Mouse (Mus musculus) hindbrain, embryonic 10.5 days (tissue): Measurements from ENCODE around the gene Dennd1a. TPM values are rescaled to one million over a fixed set of nuclear protein-coding genes. Genes with fewer than 3 reads are reported as not detected.

Source experiments
- DNase-seq: peaks from one replicate; pipeline ENCODE4 v3.0.0-alpha.2; 2017; ENCODE audit warnings: low spot score
- H3K27ac ChIP-seq: fragments of 300-500 bp; sonication (generic); 2 replicates; pipeline ENCODE4 v1.5.1; 2016; ENCODE audit warnings: mild to moderate bottlenecking, moderate library complexity
- H3K27me3 ChIP-seq: fragments of 300-500 bp; sonication (generic); 2 replicates; pipeline ENCODE4 v1.6.1; 2016; ENCODE audit warnings: mild to moderate bottlenecking; ENCODE audit not compliant: poor library complexity, insufficient read depth, severe bottlenecking
- H3K36me3 ChIP-seq: fragments of 300-500 bp; sonication (generic); 2 replicates; pipeline ENCODE4 v1.6.1; 2016; ENCODE audit warnings: mild to moderate bottlenecking, moderate library complexity
- H3K4me1 ChIP-seq: fragments of 300-500 bp; sonication (generic); replicated peaks from 2 replicates; pipeline ENCODE4 v1.6.1; 2016; ENCODE audit warnings: mild to moderate bottlenecking
- H3K4me3 ChIP-seq: fragments of 300-500 bp; sonication (generic); 2 replicates; pipeline ENCODE4 v1.5.1; 2016; ENCODE audit warnings: mild to moderate bottlenecking, moderate library complexity
- H3K9me3 ChIP-seq: fragments of 300-500 bp; sonication (generic); 2 replicates; pipeline ENCODE4 v1.6.1; 2016; ENCODE audit warnings: mild to moderate bottlenecking, moderate library complexity
- WGBS: fragments of 180-500 bp; shearing (Covaris S2); methylation state at CpG from one replicate; pipeline ENCODE4 v1.1.7; 2016; 5-methylcytosine and 5-hydroxymethylcytosine counted together
- polyA plus RNA-seq: library from polyadenylated mRNA; unstranded; fragments of >200 nt; fragmentation: Nextera tagmentation; extraction: Ambion mirVana; gene quantifications from 2 replicates; pipeline ENCODE4 v1.2.1, GENCODE M21; 2016

The Dennd1a gene
- polyA plus RNA-seq, 1 experiment from 2014 or later: 11.7 TPM

GRCm38 (mm10) chr2:37906261-37906660 is 380.9 kb downstream of the Dennd1a start:
- H3K27ac ChIP-seq: no peak overlapping the region
- H3K9me3 ChIP-seq: no peaks in the 10 kb centered on the region
- H3K36me3 ChIP-seq: no peaks in the 10 kb centered on the region
- no peak overlapping the region for H3K4me3 ChIP-seq
- no peak for DNase-seq
- no peaks in the 10 kb centered on the region; the same call in 1 of the 2 replicates for H3K27me3 ChIP-seq
- WGBS: 87% methylated on average over 2 of the region's 2 CpGs
- H3K4me1 ChIP-seq: peaks cover 21% of the 10 kb centered on the region

DNA sequence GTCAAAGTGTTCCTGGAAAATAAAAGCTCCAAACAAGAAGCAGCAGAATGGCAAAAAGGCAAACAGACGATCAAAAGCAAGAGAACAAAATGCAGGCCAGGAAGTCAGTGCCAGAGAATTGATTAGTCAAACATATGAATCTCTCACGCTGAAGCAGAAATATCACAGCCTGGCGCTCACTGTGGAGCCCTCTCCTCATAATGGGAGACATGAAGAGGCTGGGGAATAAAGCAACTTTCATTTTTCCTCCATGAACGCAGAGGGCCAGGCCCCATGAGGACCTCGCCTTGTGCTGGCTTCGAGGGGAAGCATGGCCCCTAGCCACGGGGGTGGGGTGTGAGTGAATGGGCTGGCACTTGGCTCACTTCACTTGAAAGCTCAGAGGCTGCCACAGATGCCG is 383.9 kb downstream of the Dennd1a start:
- Histone ChIP-seq H3K36me3 (no peaks in the 10 kb centered on the region), H3K27ac (no peak overlapping the region), H3K9me3 (no peaks in the 10 kb centered on the region), H3K27me3 (no peaks in the 10 kb centered on the region; the same call in 1 of the 2 replicates), H3K4me1 (peaks cover 10% of the 10 kb centered on the region), H3K4me3 (no peak overlapping the region)
- WGBS: 69% methylated on average over 8 of the region's 8 CpGs
- no peak for DNase-seq

- Histone ChIP-seq H3K4me3 (no peak overlapping the region), H3K27me3 (no peaks in the 10 kb centered on the region), H3K27ac (no peak overlapping the region), H3K9me3 (no peaks in the 10 kb centered on the region), H3K4me1 (peaks cover 19% of the 10 kb centered on the region), H3K36me3 (no peaks in the 10 kb centered on the region)
- WGBS: 78% methylated on average over 3 of the region's 3 CpGs
- DNase-seq: no peak
Observed at GRCm38 (mm10) chr2:37883214-37883613, 404.0 kb downstream of the Dennd1a start.

GRCm38 (mm10) chr2:37881262-37881913 is 405.8 kb downstream of the Dennd1a start:
- DNase-seq: no peak
- Histone ChIP-seq H3K36me3 (no peaks in the 10 kb centered on the region), H3K27me3 (no peaks in the 10 kb centered on the region), H3K4me3 (no peak overlapping the region), H3K4me1 (peaks cover 19% of the 10 kb centered on the region), H3K9me3 (no peaks in the 10 kb centered on the region), H3K27ac (0 out of 2 replicates have a peak overlapping the region, but pooled peaks have one; percentile 23)
- WGBS: 73% methylated on average over 5 of the region's 5 CpGs

DNA sequence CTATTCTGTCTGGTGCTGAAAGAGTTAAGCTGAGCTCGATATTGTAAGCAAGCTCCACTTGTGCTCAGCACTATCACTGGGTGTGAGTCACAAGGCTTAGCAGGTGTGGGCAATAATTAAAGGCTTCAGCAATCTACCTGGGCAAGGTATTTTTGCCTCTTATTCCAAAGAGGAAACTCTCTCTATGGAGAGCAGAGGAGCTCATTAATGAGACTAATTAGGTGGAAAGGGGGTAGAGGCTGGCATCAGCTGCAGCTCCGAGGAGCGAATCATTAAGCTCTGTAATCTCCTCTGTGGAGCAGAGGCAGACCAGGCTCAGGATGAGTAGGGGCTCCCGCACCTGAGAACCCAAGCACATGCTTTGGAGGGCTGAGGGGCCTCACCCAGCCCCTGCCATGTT is 407.5 kb downstream of the Dennd1a start:
- no peak overlapping the region for H3K4me3 ChIP-seq
- no peaks in the 10 kb centered on the region for H3K9me3 ChIP-seq
- peaks cover 19% of the 10 kb centered on the region for H3K4me1 ChIP-seq
- WGBS: 68% methylated on average over 4 of the region's 4 CpGs
- no peak overlapping the region for H3K27ac ChIP-seq
- H3K27me3 ChIP-seq: no peaks in the 10 kb centered on the region
- H3K36me3 ChIP-seq: no peaks in the 10 kb centered on the region
- no peak for DNase-seq

GRCm38 (mm10) chr2:37872791-37873190 is 414.4 kb downstream of the Dennd1a start:
- peaks cover 9% of the 10 kb centered on the region for H3K4me1 ChIP-seq
- H3K9me3 ChIP-seq: no peaks in the 10 kb centered on the region
- no peak overlapping the region for H3K4me3 ChIP-seq
- DNase-seq: no peak
- H3K27ac ChIP-seq: no peak overlapping the region
- no peaks in the 10 kb centered on the region for H3K27me3 ChIP-seq
- 79% methylated on average over 4 of the region's 4 CpGs for WGBS
- H3K36me3 ChIP-seq: no peaks in the 10 kb centered on the region

DNA sequence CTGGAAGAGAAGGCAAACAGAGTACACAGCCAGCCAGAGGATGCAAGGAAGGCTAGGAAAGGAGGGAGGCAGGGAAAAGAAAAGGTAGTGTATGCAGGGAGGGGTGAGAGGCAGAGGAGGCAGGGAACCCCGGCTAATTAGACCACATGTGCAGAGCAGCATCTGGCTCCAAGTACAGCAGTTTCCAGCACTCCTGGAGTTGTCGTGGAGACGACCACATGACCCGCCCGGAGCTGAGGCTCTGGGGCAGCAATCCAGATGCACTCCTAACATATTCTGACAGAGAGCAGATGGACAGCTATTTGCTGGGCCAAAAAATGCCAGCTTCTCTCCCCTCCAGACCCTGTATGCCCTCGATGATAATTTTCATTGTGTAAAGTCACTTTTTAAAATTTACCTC is 417.6 kb downstream of the Dennd1a start:
- peak; percentile 26 for DNase-seq
- H3K27ac ChIP-seq: no peak overlapping the region

GRCm38 (mm10) chr2:37867387-37867786 is 419.8 kb downstream of the Dennd1a start:
- Histone ChIP-seq H3K9me3 (no peaks in the 10 kb centered on the region), H3K27me3 (no peaks in the 10 kb centered on the region), H3K36me3 (no peaks in the 10 kb centered on the region), H3K4me1 (peaks cover 9% of the 10 kb centered on the region), H3K4me3 (no peak overlapping the region), H3K27ac (no peak overlapping the region)
- WGBS: 86% methylated on average over 5 of the region's 5 CpGs
- DNase-seq: no peak

More for the DNA sequence above, 417.6 kb downstream of the Dennd1a start:
- no peaks in the 10 kb centered on the region for H3K36me3 ChIP-seq
- 51% methylated on average over 6 of the region's 6 CpGs for WGBS
- no peaks in the 10 kb centered on the region for H3K27me3 ChIP-seq
- no peak overlapping the region for H3K4me3 ChIP-seq
- no peaks in the 10 kb centered on the region for H3K9me3 ChIP-seq
- H3K4me1 ChIP-seq: peaks cover 9% of the 10 kb centered on the region

DNA sequence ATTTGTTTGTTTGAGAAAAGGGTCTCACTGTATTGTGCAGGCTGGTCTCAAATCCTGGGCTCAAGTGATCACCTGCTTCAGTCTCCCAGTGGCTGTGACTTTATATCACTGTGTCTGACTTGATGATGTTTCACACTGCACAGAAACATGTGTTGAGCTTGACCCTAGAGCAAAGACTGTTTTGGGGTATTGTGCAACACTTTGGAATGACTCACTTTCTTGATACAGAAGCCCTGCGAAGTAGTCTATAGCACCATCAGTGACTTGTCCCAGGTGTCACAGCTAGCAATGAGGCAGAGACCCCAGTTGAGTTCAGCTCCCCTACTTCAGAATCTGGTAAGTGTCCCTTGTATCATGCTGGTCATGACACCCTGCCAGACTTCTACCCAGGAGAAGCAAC is 429.7 kb downstream of the Dennd1a start:
- WGBS: 89% methylated on average over 1 of the region's 1 CpGs
- no peak overlapping the region for H3K27ac ChIP-seq

DNA sequence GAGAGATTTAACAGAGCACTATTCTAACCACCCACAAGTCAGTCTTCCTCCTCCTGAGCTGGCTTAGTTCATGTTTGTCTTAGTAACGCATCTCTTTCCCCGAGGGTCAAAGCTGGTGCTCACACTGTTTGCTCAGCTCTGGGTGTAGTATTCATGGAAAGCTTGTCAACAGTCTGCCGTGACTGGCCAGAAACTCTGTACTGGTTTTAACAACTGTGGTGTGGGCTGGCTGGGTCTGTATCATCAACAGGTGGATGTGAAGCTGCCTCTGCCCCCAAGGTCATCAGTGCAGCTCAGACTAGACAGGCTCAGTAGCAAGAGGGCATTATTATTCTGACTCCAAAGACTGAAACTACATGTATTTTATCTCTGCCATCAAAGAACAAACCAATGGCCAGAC is 430.2 kb downstream of the Dennd1a start:
- no peaks in the 10 kb centered on the region for H3K9me3 ChIP-seq
- 76% methylated on average over 3 of the region's 3 CpGs for WGBS
- DNase-seq: no peak
- no peak overlapping the region for H3K27ac ChIP-seq
- peaks cover under 1% of the 10 kb centered on the region; the same call in 1 of the 2 replicates for H3K4me1 ChIP-seq
- H3K4me3 ChIP-seq: no peak overlapping the region
- H3K27me3 ChIP-seq: no peaks in the 10 kb centered on the region
- 0 out of 2 replicates have a peak, but pooled peaks cover 3% of the 10 kb centered on the region for H3K36me3 ChIP-seq

More for the DNA sequence above, 429.7 kb downstream of the Dennd1a start:
- H3K9me3 ChIP-seq: no peaks in the 10 kb centered on the region
- H3K4me1 ChIP-seq: no peaks in the 10 kb centered on the region
- H3K27me3 ChIP-seq: no peaks in the 10 kb centered on the region
- H3K36me3 ChIP-seq: 0 out of 2 replicates have a peak, but pooled peaks cover 3% of the 10 kb centered on the region
- no peak overlapping the region for H3K4me3 ChIP-seq
- DNase-seq: no peak

GRCm38 (mm10) chr2:37855226-37855625 is 432.0 kb downstream of the Dennd1a start:
- 70% methylated on average over 2 of the region's 2 CpGs for WGBS
- peaks cover 16% of the 10 kb centered on the region for H3K4me1 ChIP-seq
- no peak overlapping the region for H3K4me3 ChIP-seq
- no peaks in the 10 kb centered on the region for H3K9me3 ChIP-seq
- no peaks in the 10 kb centered on the region for H3K27me3 ChIP-seq
- 0 out of 2 replicates have a peak, but pooled peaks cover 3% of the 10 kb centered on the region for H3K36me3 ChIP-seq
- DNase-seq: no peak
- H3K27ac ChIP-seq: no peak overlapping the region

GRCm38 (mm10) chr2:37853878-37854435 is 433.2 kb downstream of the Dennd1a start:
- no peaks in the 10 kb centered on the region for H3K9me3 ChIP-seq
- H3K27ac ChIP-seq: no peak overlapping the region
- no peak overlapping the region for H3K4me3 ChIP-seq
- no peaks in the 10 kb centered on the region for H3K27me3 ChIP-seq
- H3K36me3 ChIP-seq: 0 out of 2 replicates have a peak, but pooled peaks cover 3% of the 10 kb centered on the region
- WGBS: 84% methylated on average over 1 of the region's 1 CpGs
- peaks cover 20% of the 10 kb centered on the region for H3K4me1 ChIP-seq
- DNase-seq: no peak

DNA sequence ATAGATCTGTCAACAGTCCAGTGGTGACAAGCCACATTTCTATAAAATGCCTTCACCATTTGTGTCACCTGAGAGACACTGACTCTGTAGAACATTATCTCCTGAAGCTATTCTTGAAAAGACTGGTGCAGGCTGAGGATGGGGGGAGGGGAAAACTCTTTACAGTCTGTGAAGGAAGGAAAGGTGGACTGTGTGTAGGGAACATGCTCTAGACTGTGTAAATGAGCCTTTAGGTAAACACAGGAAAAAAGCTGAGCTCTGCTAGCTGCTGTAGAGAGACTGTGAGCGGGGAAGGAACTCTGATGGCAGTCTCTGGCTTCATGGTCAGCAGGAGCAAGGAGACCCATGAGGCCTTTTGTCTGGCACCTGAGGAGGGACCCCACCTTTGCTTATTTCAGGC is 436.6 kb downstream of the Dennd1a start:
- H3K4me1 ChIP-seq: peaks cover 30% of the 10 kb centered on the region
- H3K4me3 ChIP-seq: no peak overlapping the region
- H3K9me3 ChIP-seq: no peaks in the 10 kb centered on the region
- no peak overlapping the region for H3K27ac ChIP-seq
- no peak for DNase-seq
- no peaks in the 10 kb centered on the region for H3K27me3 ChIP-seq
- 0 out of 2 replicates have a peak, but pooled peaks cover 3% of the 10 kb centered on the region for H3K36me3 ChIP-seq
- 79% methylated on average over 1 of the region's 1 CpGs for WGBS
